Mouse (Mus musculus): ENCODE results near the gene Slc11a2. TPM values are rescaled to one million over a fixed set of nuclear protein-coding genes. Genes with fewer than 3 reads are reported as not detected.

Slc11a2 gene
- polyA plus RNA-seq (2014; fragmentation: Nextera tagmentation; extraction: Ambion mirVana), result 17.8 and 21.6 TPM in 2 replicates

DNA sequence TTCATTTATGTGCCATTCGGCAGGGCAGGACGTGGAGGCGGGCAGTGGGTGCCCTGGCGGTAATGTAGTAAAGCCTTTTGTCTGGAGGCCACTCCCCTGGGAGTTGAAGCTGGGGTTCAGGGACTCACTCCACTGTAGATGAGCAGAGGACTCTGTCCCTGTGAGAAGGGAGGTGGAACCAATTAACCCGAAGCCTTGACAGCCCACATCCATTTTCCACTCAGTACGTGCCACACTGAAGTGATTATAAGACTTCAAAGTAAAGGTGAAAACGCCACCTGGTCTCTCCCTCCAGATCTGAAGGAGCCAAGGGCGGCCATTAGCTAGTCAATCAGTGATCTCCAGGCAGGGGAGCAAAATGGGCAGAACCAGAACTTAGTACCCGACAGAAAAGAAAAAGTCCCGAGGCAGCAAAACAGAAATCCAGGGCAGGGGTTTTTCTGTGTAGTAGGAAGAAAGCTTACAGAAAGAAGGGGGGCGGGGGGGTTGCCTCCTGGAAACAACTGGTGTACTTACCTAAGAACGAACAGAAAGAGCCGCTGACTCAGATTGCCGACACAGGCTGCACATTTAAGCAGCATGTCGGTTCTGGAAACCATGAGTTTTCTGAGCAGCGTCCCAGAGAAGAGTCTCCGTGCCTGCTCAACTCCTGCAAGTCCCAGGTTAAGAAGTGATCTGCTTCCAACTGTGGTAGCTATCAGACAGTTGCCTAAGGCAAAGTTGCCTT is at the start of gene Slc11a2:
Slc11a2 (minus strand) TSS at position 677 of the 727 bp plus-strand sequence.
- no peak within 1 kb of the TSS for H3K27ac ChIP-seq (ENCODE audit: low read depth)
- peak within 1 kb of the TSS; percentile 36 for H3K9ac ChIP-seq
- peaks cover 16% of the 10 kb centered on the region for H3K27me3 ChIP-seq (ENCODE audit: insufficient read depth, low read length)
- H3K9me3 ChIP-seq (ENCODE audit: low read depth, low read length), result no peaks in the 10 kb centered on the region
- peak within 1 kb of the TSS; percentile 96 for H3K4me3 ChIP-seq (ENCODE audit: low read depth, low read length)
- H3K36me3 ChIP-seq (ENCODE audit: insufficient read depth), result no peaks in the 10 kb centered on the region
- H3K4me2 ChIP-seq, result peak within 1 kb of the TSS; percentile 94
- DNase-seq, result peak; percentile 26
- no peak for ATAC-seq (ENCODE audit: insufficient read depth)
- 0 out of 2 replicates have a peak, but pooled peaks cover 6% of the 10 kb centered on the region for H3K4me1 ChIP-seq (ENCODE audit: insufficient read depth)
- 0 out of 2 replicates have a peak, but pooled peaks have one; percentile 1 for TF ChIP-seq CTCF (IDR thresholded peaks at IDR 0.05; ENCODE audit: low read depth)
- WGBS, result 24% methylated on average over 17 of the region's 17 CpGs

DNA sequence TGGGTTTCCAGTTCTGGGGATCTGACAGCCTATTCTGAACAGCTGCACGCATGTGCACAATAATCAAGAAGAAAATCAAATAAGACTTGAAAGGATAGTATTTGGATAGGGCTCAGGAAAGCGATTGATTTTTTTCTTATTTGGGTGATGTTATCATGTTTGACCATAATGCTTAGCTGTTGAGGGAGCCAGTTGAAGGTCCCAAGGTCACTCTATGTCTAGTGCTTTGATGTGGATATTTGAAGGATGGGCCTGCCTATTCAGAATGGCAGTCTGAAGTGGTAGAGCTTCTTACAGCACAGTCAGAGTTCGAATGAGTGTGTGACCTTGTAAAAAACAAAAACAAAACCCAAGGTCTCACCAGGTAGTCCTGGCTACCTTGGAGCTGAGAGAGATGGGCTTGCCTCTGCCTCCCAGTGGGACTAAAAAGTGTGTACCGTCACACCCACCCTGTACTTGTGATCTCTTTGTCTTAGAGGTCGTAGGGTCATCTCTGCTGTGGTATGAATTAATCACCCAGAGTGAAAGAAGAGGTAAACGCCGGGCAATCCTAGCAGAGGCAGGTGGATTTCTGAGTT is 49.1 kb upstream of the Slc11a2 start:
- H3K9ac ChIP-seq, result no peak overlapping the region
- H3K4me3 ChIP-seq (ENCODE audit: low read depth, low read length), result no peak overlapping the region
- H3K4me1 ChIP-seq (ENCODE audit: insufficient read depth), result 0 out of 2 replicates have a peak, but pooled peaks cover 5% of the 10 kb centered on the region
- no peak for TF ChIP-seq CTCF (IDR thresholded peaks at IDR 0.05; ENCODE audit: low read depth)
- H3K27me3 ChIP-seq (ENCODE audit: insufficient read depth, low read length), result no peaks in the 10 kb centered on the region
- no peak overlapping the region for H3K4me2 ChIP-seq
- WGBS, result 74% methylated on average over 7 of the region's 7 CpGs
- no peaks in the 10 kb centered on the region for H3K9me3 ChIP-seq (ENCODE audit: low read depth, low read length)
- ATAC-seq (ENCODE audit: insufficient read depth) (no peak), DNase-seq (no peak)
- peaks cover 65% of the 10 kb centered on the region for H3K36me3 ChIP-seq (ENCODE audit: insufficient read depth)
- no peak overlapping the region for H3K27ac ChIP-seq (ENCODE audit: low read depth)

DNA sequence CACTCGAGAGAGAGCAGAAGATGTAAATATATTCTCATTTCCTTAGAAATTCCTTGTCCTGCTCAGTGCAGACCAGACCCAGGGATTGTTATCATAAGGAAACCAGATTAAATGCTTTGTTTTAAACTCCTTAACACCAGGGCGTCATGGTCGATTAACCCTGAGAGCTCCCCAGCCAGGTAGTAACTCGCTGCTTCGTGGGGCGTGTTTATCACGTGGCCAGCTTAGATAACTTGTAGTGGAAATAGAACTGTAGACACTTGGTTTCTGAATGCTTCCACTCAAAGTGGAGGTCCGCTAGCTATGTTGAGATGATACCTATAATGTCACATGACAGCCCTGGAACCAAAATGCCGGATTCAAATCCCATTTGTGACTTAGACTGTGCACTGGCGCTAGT is 45.2 kb upstream of the Slc11a2 start:
- no peak overlapping the region for H3K27ac ChIP-seq (ENCODE audit: low read depth)

DNA sequence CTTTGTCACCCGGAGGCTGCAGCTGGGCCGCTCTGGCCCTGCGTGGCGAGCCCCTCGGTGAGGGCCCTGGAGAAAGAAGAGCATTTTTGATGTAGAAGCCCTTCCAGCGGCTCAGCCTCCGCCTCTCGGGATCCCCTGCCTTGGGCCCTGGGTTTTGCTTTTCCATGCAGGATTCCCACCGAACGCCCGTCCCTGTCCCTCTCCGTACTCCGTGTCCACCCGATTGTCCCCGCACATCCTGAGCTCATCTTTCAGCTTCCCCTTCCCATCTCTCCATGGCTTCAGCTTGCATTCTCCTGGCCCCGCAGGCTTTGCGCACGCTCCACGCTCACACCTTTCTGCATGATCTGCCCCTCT is 44.3 kb upstream of the Slc11a2 start:
- no peaks in the 10 kb centered on the region for H3K27me3 ChIP-seq (ENCODE audit: insufficient read depth, low read length)
- peaks cover 20% of the 10 kb centered on the region for H3K36me3 ChIP-seq (ENCODE audit: insufficient read depth)
- H3K27ac ChIP-seq (ENCODE audit: low read depth), result peak overlapping the region; percentile 45; the same call in 1 of the 2 replicates
- peak overlapping the region; percentile 75 for H3K4me3 ChIP-seq (ENCODE audit: low read depth, low read length)
- 0 out of 2 replicates have a peak, but pooled peaks cover 5% of the 10 kb centered on the region for H3K4me1 ChIP-seq (ENCODE audit: insufficient read depth)
- H3K4me2 ChIP-seq, result peak overlapping the region; percentile 67
- ATAC-seq (ENCODE audit: insufficient read depth) (no peak), DNase-seq (no peak)
- no peaks in the 10 kb centered on the region for H3K9me3 ChIP-seq (ENCODE audit: low read depth, low read length)
- H3K9ac ChIP-seq, result peak overlapping the region; percentile 70
- WGBS, result under 1% methylated on average over 16 of the region's 19 CpGs
- TF ChIP-seq CTCF (IDR thresholded peaks at IDR 0.05; ENCODE audit: low read depth), result no peak

More for the DNA sequence above, 45.2 kb upstream of the Slc11a2 start:
- ATAC-seq (ENCODE audit: insufficient read depth), result no peak
- H3K9ac ChIP-seq, result peak overlapping the region; percentile 70; the same call in 1 of the 2 replicates
- peak overlapping the region; percentile 75 for H3K4me3 ChIP-seq (ENCODE audit: low read depth, low read length)
- 0 out of 2 replicates have a peak, but pooled peaks cover 5% of the 10 kb centered on the region for H3K4me1 ChIP-seq (ENCODE audit: insufficient read depth)
- no peak for DNase-seq
- TF ChIP-seq CTCF (IDR thresholded peaks at IDR 0.05; ENCODE audit: low read depth), result no peak
- WGBS, result 53% methylated on average over 10 of the region's 10 CpGs
- H3K27me3 ChIP-seq (ENCODE audit: insufficient read depth, low read length), result no peaks in the 10 kb centered on the region
- peaks cover 28% of the 10 kb centered on the region for H3K36me3 ChIP-seq (ENCODE audit: insufficient read depth)
- no peaks in the 10 kb centered on the region for H3K9me3 ChIP-seq (ENCODE audit: low read depth, low read length)
- H3K4me2 ChIP-seq, result peak overlapping the region; percentile 67

DNA sequence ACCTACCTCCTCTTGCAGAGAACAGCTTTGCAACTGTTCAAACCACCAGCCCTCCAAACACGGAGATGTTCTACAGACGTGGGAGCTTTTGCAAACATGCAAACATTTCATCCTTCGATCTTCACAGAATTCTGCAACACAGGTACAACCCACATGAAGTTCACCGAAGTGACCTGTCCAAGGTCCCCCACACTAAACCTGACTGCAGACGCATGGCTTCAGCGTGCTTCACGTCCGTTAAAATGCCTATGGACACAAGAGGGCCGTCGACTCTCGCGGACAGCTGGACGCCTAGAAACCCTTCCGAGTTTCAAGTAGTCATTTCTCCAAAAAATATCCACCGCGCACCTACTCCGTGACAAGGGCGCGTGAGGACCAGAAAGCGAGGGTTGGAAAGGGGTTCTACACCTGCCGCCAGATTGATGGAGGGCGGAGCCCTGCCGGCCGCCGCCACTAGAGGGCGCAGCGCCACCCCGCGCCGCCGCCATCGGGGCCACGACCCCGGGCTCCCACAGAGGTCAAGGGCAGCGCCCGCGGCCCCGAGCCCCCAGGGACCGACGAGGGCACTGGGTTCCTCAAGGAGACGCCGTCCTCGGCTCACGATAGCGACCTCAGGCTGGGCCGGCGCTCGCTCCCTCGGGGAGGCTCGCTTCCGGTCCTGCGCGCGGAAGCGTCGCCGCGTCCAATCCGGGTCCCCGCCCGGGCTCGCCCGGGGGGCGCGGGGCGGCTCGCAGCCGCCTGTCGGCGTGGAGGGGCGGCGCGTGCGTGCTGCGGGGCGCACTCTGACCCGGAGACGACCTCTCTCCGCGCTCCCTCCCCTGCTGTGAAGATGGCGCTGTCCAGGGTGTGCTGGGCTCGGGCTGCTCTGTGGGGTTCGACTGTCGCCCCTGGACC is 43.7 kb upstream of the Slc11a2 start, which contains the start of gene Letmd1:
Letmd1 (plus strand) TSS at position 729 of the 894 bp plus-strand sequence.
- ATAC-seq (ENCODE audit: insufficient read depth), result peak; percentile 93
- Histone ChIP-seq H3K4me2 (peak within 1 kb of the TSS; percentile 67), H3K9me3 (ENCODE audit: low read depth, low read length) (no peaks in the 10 kb centered on the region), H3K9ac (peak within 1 kb of the TSS; percentile 70), H3K36me3 (ENCODE audit: insufficient read depth) (peaks cover 14% of the 10 kb centered on the region), H3K4me3 (ENCODE audit: low read depth, low read length) (peak within 1 kb of the TSS; percentile 75), H3K27ac (ENCODE audit: low read depth) (peak within 1 kb of the TSS; percentile 49; the same call in 1 of the 2 replicates), H3K27me3 (ENCODE audit: insufficient read depth, low read length) (no peaks in the 10 kb centered on the region), H3K4me1 (ENCODE audit: insufficient read depth) (0 out of 2 replicates have a peak, but pooled peaks cover 5% of the 10 kb centered on the region)
- TF ChIP-seq CTCF (IDR thresholded peaks at IDR 0.05; ENCODE audit: low read depth), result peak; percentile 56
- 2% methylated on average over 84 of the region's 84 CpGs for WGBS
- DNase-seq, result peak; percentile 93

DNA sequence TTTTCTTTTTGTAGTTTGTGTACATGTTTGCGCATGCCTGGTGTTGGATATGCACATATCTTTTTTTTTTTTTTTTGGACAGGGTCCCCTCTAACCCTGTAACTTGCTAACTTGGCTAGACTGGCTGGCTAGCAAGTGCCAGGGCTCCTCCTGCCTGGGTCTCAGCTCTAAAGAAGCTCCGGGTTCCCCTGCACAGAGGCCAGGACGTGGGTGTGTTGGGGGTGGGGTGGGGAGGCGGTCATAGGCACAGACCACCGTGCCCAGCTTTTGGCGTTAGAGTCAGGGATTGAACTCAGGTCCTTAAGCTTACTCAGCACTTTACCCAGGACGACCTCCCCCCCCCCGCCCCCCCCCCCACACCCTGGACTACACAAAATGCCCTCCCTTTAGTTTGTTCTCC is 42.9 kb upstream of the Slc11a2 start:
- Histone ChIP-seq H3K9me3 (ENCODE audit: low read depth, low read length) (no peaks in the 10 kb centered on the region), H3K36me3 (ENCODE audit: insufficient read depth) (peaks cover 10% of the 10 kb centered on the region; the same call in 1 of the 2 replicates), H3K9ac (no peak overlapping the region), H3K27me3 (ENCODE audit: insufficient read depth, low read length) (no peaks in the 10 kb centered on the region), H3K4me2 (peak overlapping the region; percentile 67), H3K4me3 (ENCODE audit: low read depth, low read length) (no peak overlapping the region), H3K27ac (ENCODE audit: low read depth) (no peak overlapping the region), H3K4me1 (ENCODE audit: insufficient read depth) (0 out of 2 replicates have a peak, but pooled peaks cover 5% of the 10 kb centered on the region)
- no peak for TF ChIP-seq CTCF (IDR thresholded peaks at IDR 0.05; ENCODE audit: low read depth)
- ATAC-seq (ENCODE audit: insufficient read depth) (no peak), DNase-seq (no peak)
- WGBS, result 33% methylated on average over 8 of the region's 8 CpGs

All from lung, embryonic 14.5 days (tissue).